Mouse (Mus musculus): ENCODE results near the gene Igsf8. TPM values are rescaled to one million over a fixed set of nuclear protein-coding genes. Genes with fewer than 3 reads are reported as not detected.

Gene Igsf8
- total RNA-seq, 2 experiments from 2014 or later: 231 to 244 TPM

- intact Hi-C loops (cut with DNase I): loop anchor here (2.0 kb wide), 1 partner anchor 34 kb away; no protein-coding TSS in a partner anchor
- peak; percentile 74 to 88 for DNase-seq (ENCODE audit: low spot score in 2 of 2)
These were observed 103.2 kb downstream of the Igsf8 start for GRCm38 (mm10) chr1:172364684-172365083.

GRCm38 (mm10) chr1:172368768-172369418 is 107.5 kb downstream of the Igsf8 start:
- peak; percentile 41 to 50 for DNase-seq (ENCODE audit: low spot score in 2 of 2)
- intact Hi-C loops (cut with DNase I): no loop called here

Other genes starting within 250 kb of the Igsf8 start
- gene Vangl2, start 233.2 kb upstream of the Igsf8 start, total RNA-seq (2021): 10 to 100 TPM; 17.4 to 21.5 TPM
- under 1 TPM; 0.30 to 0.37 TPM for gene Nhlh1, start 204.1 kb upstream of the Igsf8 start, total RNA-seq (2021)
- 100 to 1,000 TPM; 155 to 162 TPM for gene Copa, start 179.1 kb upstream of the Igsf8 start, total RNA-seq (2021)
- 10 to 100 TPM; 74.5 to 77.9 TPM for gene Ncstn, start 178.8 kb upstream of the Igsf8 start, total RNA-seq (2021)
- 100 to 1,000 TPM; 105 to 108 TPM for gene Pex19, start 134.9 kb upstream of the Igsf8 start, total RNA-seq (2021)
- gene Dcaf8, start 113.6 kb upstream of the Igsf8 start, total RNA-seq (2021): 100 to 1,000 TPM; 101 to 109 TPM
- 100 to 1,000 TPM; 377 to 379 TPM for gene Pea15a, start 54.8 kb upstream of the Igsf8 start, total RNA-seq (2021)
- gene Casq1, start 41.8 kb upstream of the Igsf8 start, total RNA-seq (2021): under 1 TPM in 1 of 2 experiments, not detected in 1; 0.55 TPM
- gene Atp1a4, start 3.2 kb upstream of the Igsf8 start, total RNA-seq (2021): not detected
- 100 to 1,000 TPM; 571 to 592 TPM for gene Atp1a2, start 36.4 kb downstream of the Igsf8 start, total RNA-seq (2021)
- 100 to 1,000 TPM; 119 to 130 TPM for gene Kcnj9, start 67.7 kb downstream of the Igsf8 start, total RNA-seq (2021)
- gene Kcnj10, start 79.6 kb downstream of the Igsf8 start, total RNA-seq (2021): 10 to 100 TPM; 79.5 to 84.5 TPM
- gene Pigm, start 114.9 kb downstream of the Igsf8 start, total RNA-seq (2021): 10 to 100 TPM in 1 of 2 experiments, 1 to 10 TPM in 1; 9.8 to 10.5 TPM
- under 1 TPM; 0.53 to 0.93 TPM for gene Slamf9, start 213.7 kb downstream of the Igsf8 start, total RNA-seq (2021)
- 10 to 100 TPM; 10.9 to 15.2 TPM for gene Igsf9, start 220.1 kb downstream of the Igsf8 start, total RNA-seq (2021)
- gene Tagln2, start 238.4 kb downstream of the Igsf8 start, total RNA-seq (2021): 10 to 100 TPM; 12.3 to 15.1 TPM